Mouse (Mus musculus): ENCODE measurements around the gene Kcnd3. TPM values are rescaled to one million over a fixed set of nuclear protein-coding genes. Genes with fewer than 3 reads are reported as not detected.
A peak's percentile ranks its signal among the peaks of the same experiment; 100 is the strongest.

The Kcnd3 gene
- total and polyA plus RNA-seq, 2 experiments from 2014 or later, result 7.5 to 48.9 TPM

DNA sequence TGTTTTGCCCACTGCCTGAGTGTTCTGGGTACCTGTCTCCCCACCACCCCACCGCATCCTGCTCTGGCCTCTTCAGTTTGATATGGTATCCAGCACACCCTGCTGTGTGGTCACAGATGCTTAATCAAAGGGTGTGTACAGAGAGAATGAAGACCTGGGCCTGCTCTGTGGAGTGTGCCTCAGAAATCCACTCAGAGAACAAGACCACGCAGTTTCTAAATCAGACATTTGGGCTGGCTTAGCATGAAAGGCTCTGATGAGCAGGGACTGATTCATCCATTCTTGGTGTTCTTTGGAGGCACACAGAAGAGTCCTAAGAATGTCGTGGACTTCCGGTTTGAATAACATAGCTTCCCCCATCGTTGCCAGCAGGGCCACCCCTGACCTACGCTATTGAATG, 86.3 kb downstream of the Kcnd3 start:
- ATAC-seq (peak; percentile 33), DNase-seq (no peak)
- no peaks in the 10 kb centered on the region for H3K36me3 ChIP-seq (ENCODE audit: insufficient read depth)
- TF ChIP-seq CTCF (IDR thresholded peaks at IDR 0.05; ENCODE audit: low read depth), result no peak
- H3K4me3 ChIP-seq (ENCODE audit: low read depth, low read length), result no peak overlapping the region
- no peak overlapping the region for H3K9ac ChIP-seq
- 42% methylated on average over 6 of the region's 6 CpGs for WGBS
- H3K4me2 ChIP-seq (ENCODE audit: low read depth), result no peak overlapping the region
- no peaks in the 10 kb centered on the region for H3K27me3 ChIP-seq (ENCODE audit: insufficient read depth, low read length)
- peak overlapping the region; percentile 62; the same call in 1 of the 2 replicates for H3K27ac ChIP-seq (ENCODE audit: low read depth, low read length)
- H3K4me1 ChIP-seq (ENCODE audit: insufficient read depth), result peaks cover 18% of the 10 kb centered on the region
- H3K9me3 ChIP-seq (ENCODE audit: low read length), result no peaks in the 10 kb centered on the region

DNA sequence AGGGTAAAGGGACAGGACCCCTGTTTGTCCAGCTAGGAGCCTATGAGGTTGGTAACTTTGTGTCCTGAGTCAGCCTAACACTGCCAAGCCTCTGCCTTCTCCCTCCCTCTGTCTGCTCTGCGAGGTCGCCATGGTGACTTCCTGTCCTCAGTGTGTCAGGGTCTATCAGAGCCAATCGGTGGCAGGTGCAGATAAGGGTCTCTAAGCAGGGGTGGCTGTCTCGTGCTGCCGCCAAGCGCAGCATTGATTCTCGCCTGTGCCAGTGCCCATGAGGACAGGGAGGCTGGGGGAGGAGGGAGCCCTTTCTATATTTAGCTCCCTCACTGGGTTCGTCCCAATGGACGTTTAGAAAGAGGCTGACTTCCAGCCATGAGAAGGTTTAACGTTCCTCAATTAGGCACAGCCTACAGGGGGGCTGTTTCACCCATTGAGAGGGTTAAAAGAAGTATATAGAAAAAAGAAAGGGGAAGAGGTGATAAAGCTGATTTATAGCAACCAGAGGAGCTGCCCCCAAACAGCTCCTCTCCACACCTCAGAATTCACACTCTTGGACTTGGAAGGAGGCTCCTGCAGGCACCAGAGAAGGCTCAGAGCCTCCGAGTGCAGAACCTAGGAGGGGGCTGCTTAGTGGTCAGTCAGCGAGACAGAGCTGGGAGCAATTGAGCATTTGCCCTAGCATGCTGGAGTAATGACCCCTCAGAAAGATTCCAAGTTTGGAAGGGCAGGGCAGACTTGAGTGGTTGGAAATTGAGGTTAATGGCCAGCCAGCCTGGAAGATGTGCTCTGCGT, 86.9 kb downstream of the Kcnd3 start:
- no peaks in the 10 kb centered on the region for H3K27me3 ChIP-seq (ENCODE audit: insufficient read depth, low read length)
- peak overlapping the region; percentile 62; the same call in 1 of the 2 replicates for H3K27ac ChIP-seq (ENCODE audit: low read depth, low read length)
- no peak for TF ChIP-seq CTCF (IDR thresholded peaks at IDR 0.05; ENCODE audit: low read depth)
- H3K4me2 ChIP-seq (ENCODE audit: low read depth), result no peak overlapping the region
- DNase-seq (peak; percentile 65), ATAC-seq (peak; percentile 92)
- WGBS, result 20% methylated on average over 13 of the region's 13 CpGs
- H3K9me3 ChIP-seq (ENCODE audit: low read length), result no peaks in the 10 kb centered on the region
- H3K9ac ChIP-seq, result no peak overlapping the region
- H3K36me3 ChIP-seq (ENCODE audit: insufficient read depth), result no peaks in the 10 kb centered on the region
- H3K4me1 ChIP-seq (ENCODE audit: insufficient read depth), result peaks cover 18% of the 10 kb centered on the region
- no peak overlapping the region for H3K4me3 ChIP-seq (ENCODE audit: low read depth, low read length)

DNA sequence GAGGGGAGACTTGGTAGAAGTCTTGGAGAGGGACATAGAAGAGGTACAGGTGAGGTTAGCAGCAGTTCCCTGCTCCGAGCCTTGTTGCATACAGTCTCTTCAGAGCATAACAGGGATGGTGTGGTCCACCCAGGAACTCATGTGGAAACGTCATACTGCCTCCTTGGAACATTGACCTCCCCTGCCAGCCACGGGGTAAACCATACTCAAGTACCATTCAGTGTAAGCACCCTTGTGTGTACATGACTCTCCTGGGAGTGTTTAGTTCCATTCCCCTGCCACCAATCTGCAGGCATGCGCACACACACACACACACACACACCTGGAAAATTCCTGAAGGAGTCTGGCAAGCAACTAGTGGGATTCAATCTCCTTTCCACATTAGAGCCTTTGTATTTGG, 90.6 kb downstream of the Kcnd3 start:
- no peak for ATAC-seq
- no peak overlapping the region for H3K4me2 ChIP-seq (ENCODE audit: low read depth)
- peaks cover 18% of the 10 kb centered on the region for H3K4me1 ChIP-seq (ENCODE audit: insufficient read depth)
- no peak for DNase-seq
- no peak overlapping the region for H3K27ac ChIP-seq (ENCODE audit: low read depth, low read length)
- H3K9me3 ChIP-seq (ENCODE audit: low read length), result no peaks in the 10 kb centered on the region
- no peaks in the 10 kb centered on the region for H3K27me3 ChIP-seq (ENCODE audit: insufficient read depth, low read length)
- H3K36me3 ChIP-seq (ENCODE audit: insufficient read depth), result no peaks in the 10 kb centered on the region
- WGBS, result 73% methylated on average over 4 of the region's 4 CpGs
- no peak overlapping the region for H3K9ac ChIP-seq
- TF ChIP-seq CTCF (IDR thresholded peaks at IDR 0.05; ENCODE audit: low read depth), result no peak
- no peak overlapping the region for H3K4me3 ChIP-seq (ENCODE audit: low read depth, low read length)

DNA sequence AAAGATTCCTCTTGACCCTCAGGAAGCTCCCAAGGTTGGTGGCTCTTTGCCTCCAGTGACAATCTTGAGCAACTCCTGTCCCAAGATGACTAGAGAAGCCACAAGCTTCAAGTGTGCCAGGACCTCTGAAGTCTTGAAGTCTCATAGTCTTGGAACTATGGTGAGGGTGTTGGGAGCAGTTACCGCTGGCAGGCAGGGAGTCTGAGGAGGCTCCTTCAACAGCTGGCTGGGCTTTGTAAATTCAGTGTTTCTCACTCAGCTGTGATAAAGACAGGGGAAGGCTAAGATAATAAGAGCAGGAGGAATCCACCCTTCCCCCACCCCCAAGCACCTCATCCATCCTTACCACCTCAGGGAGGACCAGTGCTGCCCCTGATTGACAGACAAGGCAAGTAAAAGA, 92.0 kb downstream of the Kcnd3 start:
- no peak for TF ChIP-seq CTCF (IDR thresholded peaks at IDR 0.05; ENCODE audit: low read depth)
- H3K4me3 ChIP-seq (ENCODE audit: low read depth, low read length), result no peak overlapping the region
- no peak overlapping the region for H3K4me2 ChIP-seq (ENCODE audit: low read depth)
- DNase-seq (no peak), ATAC-seq (no peak)
- H3K27ac ChIP-seq (ENCODE audit: low read depth, low read length), result no peak overlapping the region
- no peaks in the 10 kb centered on the region for H3K36me3 ChIP-seq (ENCODE audit: insufficient read depth)
- peaks cover 7% of the 10 kb centered on the region for H3K4me1 ChIP-seq (ENCODE audit: insufficient read depth)
- WGBS, result 83% methylated on average over 1 of the region's 1 CpGs
- H3K27me3 ChIP-seq (ENCODE audit: insufficient read depth, low read length), result no peaks in the 10 kb centered on the region
- no peak overlapping the region for H3K9ac ChIP-seq
- no peaks in the 10 kb centered on the region for H3K9me3 ChIP-seq (ENCODE audit: low read length)

DNA sequence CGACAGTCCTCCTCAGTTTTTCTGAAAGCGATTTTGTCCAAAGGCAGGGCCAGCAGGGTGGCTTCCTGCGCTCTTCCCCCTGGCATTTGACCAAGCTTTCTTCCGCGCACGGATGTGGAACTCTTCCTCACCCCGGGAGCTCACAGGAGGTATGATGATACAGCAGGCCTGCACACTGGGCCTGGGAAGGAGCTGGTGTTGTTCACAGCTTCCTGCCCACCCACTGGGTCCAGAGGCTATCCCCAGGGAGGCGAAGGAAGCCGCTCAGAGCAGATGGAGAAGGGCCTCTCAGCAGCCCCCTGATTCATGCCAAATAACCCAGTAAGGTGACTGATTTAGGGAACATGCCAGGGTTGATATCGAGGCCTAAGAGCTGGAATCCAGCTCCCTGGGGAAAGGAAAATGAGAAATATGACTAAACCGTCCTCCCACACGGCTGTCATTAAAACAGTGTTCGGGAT, 94.5 kb downstream of the Kcnd3 start:
- ATAC-seq, result peak; percentile 23; the same call in 1 of the 2 replicates
- no peaks in the 10 kb centered on the region for H3K27me3 ChIP-seq (ENCODE audit: insufficient read depth, low read length)
- H3K27ac ChIP-seq (ENCODE audit: low read depth, low read length), result no peak overlapping the region

DNA sequence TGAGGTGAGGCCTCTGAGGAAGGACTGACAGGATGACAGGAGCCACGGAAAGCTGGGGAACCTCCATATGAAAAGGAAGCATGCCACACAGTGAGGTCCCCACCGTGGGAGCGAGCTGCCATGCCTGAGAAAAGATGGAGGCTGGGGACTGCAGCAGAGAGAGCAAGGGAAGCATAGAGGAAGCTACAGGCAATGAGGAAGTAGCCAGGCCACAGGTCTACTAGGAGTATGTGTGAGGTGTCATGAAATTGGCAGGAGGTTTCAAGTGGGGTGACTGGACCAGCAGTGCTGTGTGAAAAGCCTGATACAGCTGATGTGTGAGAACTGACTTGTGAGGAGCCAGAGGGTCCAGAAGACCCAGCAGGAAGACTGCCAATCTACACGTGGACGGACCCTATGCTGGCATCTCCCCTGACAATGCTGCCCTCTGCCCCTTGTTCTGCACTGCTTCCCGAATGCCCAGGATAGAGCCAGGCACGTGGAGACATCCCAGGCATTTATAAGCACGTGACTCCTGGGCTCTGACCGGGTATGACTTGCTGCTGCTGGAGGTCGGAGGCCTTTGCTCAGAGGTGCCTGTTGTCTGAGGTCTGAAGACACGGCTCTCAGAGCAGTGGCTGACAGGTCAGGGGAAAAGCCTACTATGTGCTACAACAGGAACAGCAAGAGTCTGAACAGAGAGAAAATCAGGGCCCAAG, 96.1 kb downstream of the Kcnd3 start:
- H3K9ac ChIP-seq, result no peak overlapping the region
- H3K27me3 ChIP-seq (ENCODE audit: insufficient read depth, low read length), result no peaks in the 10 kb centered on the region
- no peak for ATAC-seq
- no peaks in the 10 kb centered on the region for H3K9me3 ChIP-seq (ENCODE audit: low read length)
- no peaks in the 10 kb centered on the region for H3K36me3 ChIP-seq (ENCODE audit: insufficient read depth)
- 79% methylated on average over 11 of the region's 11 CpGs for WGBS
- H3K4me2 ChIP-seq (ENCODE audit: low read depth), result no peak overlapping the region
- H3K27ac ChIP-seq (ENCODE audit: low read depth, low read length), result no peak overlapping the region
- H3K4me3 ChIP-seq (ENCODE audit: low read depth, low read length), result no peak overlapping the region
- DNase-seq, result no peak
- H3K4me1 ChIP-seq (ENCODE audit: insufficient read depth), result no peaks in the 10 kb centered on the region; the same call in 1 of the 2 replicates
- TF ChIP-seq CTCF (IDR thresholded peaks at IDR 0.05; ENCODE audit: low read depth), result no peak

More for the DNA sequence above, 94.5 kb downstream of the Kcnd3 start:
- no peaks in the 10 kb centered on the region for H3K9me3 ChIP-seq (ENCODE audit: low read length)
- H3K4me2 ChIP-seq (ENCODE audit: low read depth), result no peak overlapping the region
- no peaks in the 10 kb centered on the region for H3K36me3 ChIP-seq (ENCODE audit: insufficient read depth)
- no peak for DNase-seq
- no peak overlapping the region for H3K9ac ChIP-seq
- TF ChIP-seq CTCF (IDR thresholded peaks at IDR 0.05; ENCODE audit: low read depth), result no peak
- H3K4me1 ChIP-seq (ENCODE audit: insufficient read depth), result no peaks in the 10 kb centered on the region; the same call in 1 of the 2 replicates
- whole genome bisulfite sequencing, result 35% methylated on average over 13 of the region's 13 CpGs
- no peak overlapping the region for H3K4me3 ChIP-seq (ENCODE audit: low read depth, low read length)

DNA sequence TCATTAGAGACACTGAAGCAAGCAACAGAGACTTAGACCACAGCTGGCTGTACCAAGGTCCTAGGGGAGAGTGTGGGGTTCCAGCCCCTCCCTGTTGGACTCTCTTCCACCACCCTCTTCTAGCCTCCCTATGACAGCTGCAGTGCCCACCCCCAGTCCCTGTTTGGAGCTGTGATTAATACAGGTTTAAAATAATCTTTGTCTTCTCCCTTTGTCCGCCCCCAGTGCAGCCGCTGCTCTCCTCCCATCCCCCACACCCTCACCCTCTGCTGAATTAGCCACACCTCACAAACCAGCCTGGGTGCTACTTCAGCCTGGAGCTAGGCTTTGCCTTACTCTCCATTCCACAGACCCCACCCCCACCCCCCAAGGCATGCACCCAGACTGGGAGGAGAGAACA, 107.3 kb downstream of the Kcnd3 start:
- Histone ChIP-seq H3K4me1 (ENCODE audit: insufficient read depth) (no peaks in the 10 kb centered on the region), H3K9ac (no peak overlapping the region), H3K27ac (ENCODE audit: low read depth, low read length) (no peak overlapping the region), H3K9me3 (ENCODE audit: low read length) (no peaks in the 10 kb centered on the region), H3K4me2 (ENCODE audit: low read depth) (no peak overlapping the region), H3K36me3 (ENCODE audit: insufficient read depth) (no peaks in the 10 kb centered on the region), H3K4me3 (ENCODE audit: low read depth, low read length) (no peak overlapping the region), H3K27me3 (ENCODE audit: insufficient read depth, low read length) (no peaks in the 10 kb centered on the region)
- TF ChIP-seq CTCF (IDR thresholded peaks at IDR 0.05; ENCODE audit: low read depth), result no peak
- 42% methylated on average over 2 of the region's 2 CpGs for WGBS
- no peak for DNase-seq
- peak; percentile 14; the same call in 1 of the 2 replicates for ATAC-seq
